Mouse (Mus musculus) lung, postnatal 0 days (tissue): ENCODE measurements at regions not wholly inside any gene's neighbourhood (a gene's known extent, or its start where the extent isn't known, plus 50 kb on each side); places are given as distances from the start of the nearest gene placed in this dataset.

Source experiments
- CTCF ChIP-seq: IDR thresholded peaks from 2 replicates; pipeline ENCODE4 v1.5.1; 2016; ENCODE audit warnings: antibody characterized with exemption, mild to moderate bottlenecking
- EP300 ChIP-seq: IDR thresholded peaks from 2 replicates; pipeline ENCODE4 v1.6.1; 2016; ENCODE audit warnings: antibody characterized with exemption, mild to moderate bottlenecking, control low read depth

DNA sequence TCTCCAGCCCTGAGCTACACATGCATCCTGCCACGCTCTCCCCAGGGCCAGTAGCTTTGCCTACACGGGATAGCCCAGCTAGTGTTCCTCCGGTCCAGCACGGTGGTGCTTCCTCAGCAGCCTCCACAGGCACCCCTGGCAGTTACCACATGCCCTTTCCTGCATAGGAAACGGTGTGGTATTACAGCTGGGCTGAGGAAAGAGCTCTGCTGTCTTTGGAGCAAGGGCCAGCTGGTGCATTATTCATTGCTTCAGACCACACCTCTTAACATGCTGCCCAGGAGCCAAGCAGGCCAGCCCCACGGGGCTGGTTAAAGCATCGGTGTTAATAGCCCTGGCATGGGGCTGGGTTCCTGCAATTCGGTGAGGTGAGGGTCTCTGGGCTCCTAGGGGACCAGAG, 64.0 kb upstream of the Dio3 start:
- TF ChIP-seq CTCF = no peak
- no peak for TF ChIP-seq EP300
